Mouse (Mus musculus) embryonic facial prominence, embryonic 15.5 days (tissue): ENCODE measurements around the gene Tnni3k. TPM values are rescaled to one million over a fixed set of nuclear protein-coding genes. Genes with fewer than 3 reads are reported as not detected.

ENCODE experiments used
- ATAC-seq: fragments of 200-750 bp; cut with Nextera tagmentation; 2 replicates; pipeline ENCODE4 v1.8.0; 2017; ENCODE audit warnings: low read depth, moderate TSS enrichment; ENCODE audit not compliant: insufficient number of reproducible peaks, low FRiP score, low TSS enrichment
- H3K27ac ChIP-seq: fragments of 300-500 bp; sonication (generic); replicated peaks from 2 replicates; pipeline ENCODE4 v1.5.1; 2015; ENCODE audit warnings: mild to moderate bottlenecking, inconsistent platforms
- H3K27me3 ChIP-seq: fragments of 300-500 bp; sonication (generic); 2 replicates; pipeline ENCODE4 v1.6.1; 2015; ENCODE audit warnings: inconsistent platforms
- H3K36me3 ChIP-seq: fragments of 300-500 bp; sonication (generic); 2 replicates; pipeline ENCODE4 v1.6.1; 2015; ENCODE audit warnings: mild to moderate bottlenecking, inconsistent platforms
- H3K4me1 ChIP-seq: fragments of 300-500 bp; sonication (generic); 2 replicates; pipeline ENCODE4 v1.6.1; 2015; ENCODE audit warnings: inconsistent platforms
- H3K4me2 ChIP-seq: fragments of 300-500 bp; sonication (generic); replicated peaks from 2 replicates; pipeline ENCODE4 v1.6.1; 2015; ENCODE audit warnings: mild to moderate bottlenecking, inconsistent platforms
- H3K4me3 ChIP-seq: fragments of 300-500 bp; sonication (generic); replicated peaks from 2 replicates; pipeline ENCODE4 v1.5.1; 2015; ENCODE audit warnings: mild to moderate bottlenecking, inconsistent platforms
- H3K9ac ChIP-seq: fragments of 300-500 bp; sonication (generic); 2 replicates; pipeline ENCODE4 v1.6.1; 2015; ENCODE audit warnings: inconsistent platforms
- H3K9me3 ChIP-seq: fragments of 300-500 bp; sonication (generic); replicated peaks from 2 replicates; pipeline ENCODE4 v1.6.1; 2016; ENCODE audit warnings: inconsistent platforms
- WGBS: fragments of 180-500 bp; shearing (Covaris S2); methylation state at CpG from one replicate; pipeline ENCODE4 v1.1.7; 2015; 5-methylcytosine and 5-hydroxymethylcytosine counted together
- polyA plus RNA-seq: library from polyadenylated mRNA; unstranded; fragments of >200 nt; fragmentation: Nextera tagmentation; extraction: Ambion mirVana; gene quantifications from 2 replicates; pipeline ENCODE4 v1.2.1, GENCODE M21; 2015

Tnni3k gene
- polyA plus RNA-seq, 1 experiment from 2014 or later: not detected

GRCm38 (mm10) chr3:154761108-154761507 lies 294.1 kb downstream of the Tnni3k start:
- Histone ChIP-seq H3K36me3 (no peaks in the 10 kb centered on the region), H3K27me3 (no peaks in the 10 kb centered on the region), H3K9me3 (no peaks in the 10 kb centered on the region), H3K4me1 (no peaks in the 10 kb centered on the region), H3K9ac (no peak overlapping the region), H3K4me2 (no peak overlapping the region), H3K27ac (no peak overlapping the region), H3K4me3 (no peak overlapping the region)
- no peak for ATAC-seq
- 84% methylated on average over 3 of the region's 3 CpGs for WGBS

GRCm38 (mm10) chr3:154758089-154758488 lies 297.1 kb downstream of the Tnni3k start:
- no peaks in the 10 kb centered on the region for H3K4me1 ChIP-seq
- no peak overlapping the region for H3K9ac ChIP-seq
- no peaks in the 10 kb centered on the region for H3K27me3 ChIP-seq
- no peaks in the 10 kb centered on the region for H3K36me3 ChIP-seq
- no peak for ATAC-seq
- H3K4me3 ChIP-seq: no peak overlapping the region
- no peaks in the 10 kb centered on the region for H3K9me3 ChIP-seq
- no peak overlapping the region for H3K27ac ChIP-seq
- 57% methylated on average over 3 of the region's 3 CpGs for WGBS
- H3K4me2 ChIP-seq: no peak overlapping the region

- WGBS: 85% methylated on average over 3 of the region's 3 CpGs
- Histone ChIP-seq H3K36me3 (no peaks in the 10 kb centered on the region), H3K4me1 (no peaks in the 10 kb centered on the region)
Observed at GRCm38 (mm10) chr3:154755225-154755624, 300.0 kb downstream of the Tnni3k start.

GRCm38 (mm10) chr3:154754505-154754904 lies 300.7 kb downstream of the Tnni3k start:
- Histone ChIP-seq H3K9me3 (no peaks in the 10 kb centered on the region), H3K27ac (no peak overlapping the region), H3K9ac (no peak overlapping the region), H3K4me1 (no peaks in the 10 kb centered on the region), H3K27me3 (no peaks in the 10 kb centered on the region), H3K4me2 (no peak overlapping the region), H3K4me3 (no peak overlapping the region), H3K36me3 (no peaks in the 10 kb centered on the region)
- WGBS: 25% methylated on average over 3 of the region's 3 CpGs
- ATAC-seq: no peak

More at GRCm38 (mm10) chr3:154755225-154755624, 300.0 kb downstream of the Tnni3k start:
- Histone ChIP-seq H3K27ac (no peak overlapping the region), H3K4me3 (no peak overlapping the region), H3K4me2 (no peak overlapping the region), H3K27me3 (no peaks in the 10 kb centered on the region), H3K9me3 (no peaks in the 10 kb centered on the region), H3K9ac (no peak overlapping the region)
- ATAC-seq: no peak

GRCm38 (mm10) chr3:154744317-154744716 lies 310.9 kb downstream of the Tnni3k start:
- Histone ChIP-seq H3K4me2 (no peak overlapping the region), H3K4me3 (no peak overlapping the region), H3K36me3 (no peaks in the 10 kb centered on the region), H3K27ac (no peak overlapping the region), H3K9me3 (no peaks in the 10 kb centered on the region), H3K27me3 (no peaks in the 10 kb centered on the region), H3K9ac (no peak overlapping the region), H3K4me1 (no peaks in the 10 kb centered on the region)
- 89% methylated on average over 2 of the region's 2 CpGs for WGBS
- no peak for ATAC-seq

- Histone ChIP-seq H3K9ac (no peak overlapping the region), H3K36me3 (no peaks in the 10 kb centered on the region), H3K4me1 (no peaks in the 10 kb centered on the region), H3K9me3 (no peaks in the 10 kb centered on the region), H3K27ac (no peak overlapping the region), H3K4me2 (no peak overlapping the region), H3K4me3 (no peak overlapping the region), H3K27me3 (no peaks in the 10 kb centered on the region)
- WGBS: 50% methylated on average over 5 of the region's 5 CpGs
- ATAC-seq: no peak
Observed at GRCm38 (mm10) chr3:154742927-154743326, 312.3 kb downstream of the Tnni3k start.

- H3K27ac ChIP-seq: no peak overlapping the region
- no peak overlapping the region for H3K4me3 ChIP-seq
- no peaks in the 10 kb centered on the region for H3K4me1 ChIP-seq
- H3K36me3 ChIP-seq: no peaks in the 10 kb centered on the region
- H3K4me2 ChIP-seq: no peak overlapping the region
- no peak for ATAC-seq
- 61% methylated on average over 5 of the region's 5 CpGs for WGBS
- no peaks in the 10 kb centered on the region for H3K9me3 ChIP-seq
- H3K9ac ChIP-seq: no peak overlapping the region
- no peaks in the 10 kb centered on the region for H3K27me3 ChIP-seq
Observed at GRCm38 (mm10) chr3:154741496-154741895, 313.7 kb downstream of the Tnni3k start.

Other genes with a start within 250 kb of the Tnni3k start
- 15.1 and 16.9 TPM in 2 replicates for gene Fpgt, start 38.0 kb upstream of the Tnni3k start, polyA plus RNA-seq
- 1.2 and 1.4 TPM in 2 replicates for gene Lrriq3, start 38.0 kb upstream of the Tnni3k start, polyA plus RNA-seq